Mouse (Mus musculus): ENCODE measurements around the gene Rtl5. TPM values are rescaled to one million over a fixed set of nuclear protein-coding genes. Genes with fewer than 3 reads are reported as not detected.

Gene Rtl5
- polyA plus RNA-seq, 1 experiment: 0.15 TPM

- Histone ChIP-seq H3K79me2 (ENCODE audit: control insufficient read depth, insufficient read depth) (no peaks in the 10 kb centered on the region), H3K27me3 (ENCODE audit: control insufficient read depth, insufficient read depth, insufficient read length) (no peaks in the 10 kb centered on the region), H3ac (ENCODE audit: control insufficient read depth, insufficient read length, low read depth) (no peak overlapping the region), H3K4me3 (ENCODE audit: insufficient read depth, poor library complexity, severe bottlenecking) (no peak overlapping the region), H3K36me3 (ENCODE audit: control insufficient read depth, insufficient read depth) (no peaks in the 10 kb centered on the region), H3K79me3 (ENCODE audit: low read depth) (no peaks in the 10 kb centered on the region)
- no peak for TF ChIP-seq CEBPB (IDR thresholded peaks at IDR 0.05; ENCODE audit: low read depth)
- TF ChIP-seq USF1 (IDR thresholded peaks at IDR 0.05; ENCODE audit: low read depth): no peak
- TF ChIP-seq MYOG (IDR thresholded peaks at IDR 0.05; ENCODE audit: control insufficient read depth, extremely low read depth, insufficient read length): no peak
- no peak for TF ChIP-seq MYOD1 (IDR thresholded peaks at IDR 0.05; ENCODE audit: control insufficient read depth, insufficient read length, low read depth)
- TF ChIP-seq FOSL1 (IDR thresholded peaks at IDR 0.05; ENCODE audit: insufficient read depth, low read length, poor library complexity, severe bottlenecking): no peak
- no peak for TF ChIP-seq CTCF (IDR thresholded peaks at IDR 0.05; ENCODE audit: control insufficient read depth, insufficient read depth, insufficient read length)
- no peak for TF ChIP-seq MAX (IDR thresholded peaks at IDR 0.05)
Measured at GRCm38 (mm10) chrX:102017213-102017923, 53.7 kb downstream of the Rtl5 start.

Other genes starting within 250 kb of the Rtl5 start
- gene Nhsl2, start 221.9 kb downstream of the Rtl5 start, polyA plus RNA-seq (2012; fragmentation: generic; extraction: Trizol): 0.26 TPM
- gene Pin4, start 48.1 kb upstream of the Rtl5 start, polyA plus RNA-seq (2012; fragmentation: generic; extraction: Trizol): 89.0 TPM
- 6.2 TPM for gene Ercc6l, start 85.8 kb upstream of the Rtl5 start, polyA plus RNA-seq (2012; fragmentation: generic; extraction: Trizol)
- gene Rps4x, start 118.1 kb upstream of the Rtl5 start, polyA plus RNA-seq (2012; fragmentation: generic; extraction: Trizol): 2,633 TPM
- gene Cited1, start 180.9 kb upstream of the Rtl5 start, polyA plus RNA-seq (2012; fragmentation: generic; extraction: Trizol): 12.3 TPM

Measured in C2C12 (cell line).